In genomic region chr15:79263726-79264125, GRCm38 (mm10) we compare ENCODE assay signal across 26 mouse cellular contexts. TPM values are rescaled to one million over a fixed set of nuclear protein-coding genes. Genes with fewer than 3 reads are reported as not detected.
"Had no signal": no experiment of that assay in that cellular context is flagged by ENCODE, and none has a peak within 500 bp of the region (broad histone marks: within the 10 kb centered on the region; RNA-seq: fewer than 3 reads in every experiment).

No protein-coding gene starts in this region.

- H3K4me3 ChIP-seq: liver, embryonic 15.5 days; lung, embryonic 15.5 days; megakaryocyte, embryonic 14.5 days; midbrain, embryonic 10.5 days; midbrain, embryonic 13.5 days; myocyte; neural tube, embryonic 13.5 days; neural tube, embryonic 15.5 days had no signal

- DNase-seq: liver, postnatal 0 days; lung, adult 2 months; lung, postnatal 14 days; lung, postnatal 36 days; retina, postnatal 1 day; right cerebral cortex, adult 18-20 months; right cerebral cortex, postnatal 25 days; right cerebral cortex, postnatal 4 days; spleen, adult 18-20 months; thymus, adult 18-20 months; thymus, postnatal 14 days; thymus, postnatal 36 days had no signal

- H3K27ac ChIP-seq: liver, embryonic 15.5 days; lung, embryonic 15.5 days; macrophage; midbrain, embryonic 10.5 days; midbrain, embryonic 13.5 days; neural tube, embryonic 13.5 days; neural tube, embryonic 15.5 days had no signal

- H3K9me3 ChIP-seq: liver, embryonic 15.5 days; lung, embryonic 15.5 days; midbrain, embryonic 10.5 days; midbrain, embryonic 13.5 days; neural tube, embryonic 13.5 days; neural tube, embryonic 15.5 days had no signal

- H3K36me3 ChIP-seq: liver, embryonic 15.5 days; lung, embryonic 15.5 days; midbrain, embryonic 10.5 days; midbrain, embryonic 13.5 days; neural tube, embryonic 13.5 days; neural tube, embryonic 15.5 days had no signal

- ATAC-seq: liver, postnatal 0 days; lung, postnatal 0 days; midbrain, embryonic 13.5 days; midbrain, embryonic 16.5 days had no signal

- H3K9ac ChIP-seq: liver, embryonic 15.5 days; liver, postnatal 0 days; lung, embryonic 15.5 days; midbrain, embryonic 13.5 days; neural tube, embryonic 13.5 days; neural tube, embryonic 15.5 days had no signal

- H3K4me2 ChIP-seq: liver, embryonic 15.5 days; lung, embryonic 15.5 days; midbrain, embryonic 13.5 days; neural tube, embryonic 13.5 days; neural tube, embryonic 15.5 days had no signal

RNA-seq across cellular contexts. Expression of gene Slc16a8, which starts 9.2 kb away (rescaled TPM):
- total RNA-seq: megakaryocyte progenitor cell, adult 5-6 weeks had no signal
- polyA plus RNA-seq: liver, embryonic 15.5 days; liver, postnatal 0 days; macrophage; neural tube, embryonic 11.5 days; thymus, postnatal 0 days had no signal

RNA-seq across cellular contexts. Expression of gene Baiap2l2, which starts 21.6 kb away (rescaled TPM):
- polyA plus RNA-seq: macrophage had no signal

RNA-seq across cellular contexts. Expression of gene Gm49486, which starts 34.5 kb away (rescaled TPM):
- polyA plus RNA-seq: liver, embryonic 15.5 days; macrophage had no signal
